In genomic region chr9:7963867-7964266, GRCm38 (mm10) we compare ENCODE assay signal across 26 mouse cellular contexts. TPM values are rescaled to one million over a fixed set of nuclear protein-coding genes. Genes with fewer than 3 reads are reported as not detected.
A peak's percentile ranks its signal among the peaks of the same experiment; 100 is the strongest.
DNase-seq lines count a peak whose midpoint lies in the region; ATAC-seq lines count a peak whose summit lies in the region.
"Had no signal": no experiment of that assay in that cellular context is flagged by ENCODE, and none has a peak within 500 bp of the region (broad histone marks: within the 10 kb centered on the region; RNA-seq: fewer than 3 reads in every experiment).

No protein-coding gene starts in this region.

- no peak overlapping the region for H3K4me2 ChIP-seq in heart, embryonic 12.5 days
- H3K4me2 ChIP-seq in liver, embryonic 15.5 days = 0 out of 2 replicates have a peak overlapping the region, but pooled peaks have one; percentile 8
- H3K4me2 ChIP-seq: heart, embryonic 13.5 days; hindbrain, embryonic 14.5 days; lung, embryonic 15.5 days; midbrain, embryonic 12.5 days; neural tube, embryonic 12.5 days had no signal

- DNase-seq in heart, adult 11 months = peak; percentile 33
- no peak for DNase-seq in gastrocnemius, adult 8-10 months (ENCODE audit: low spot score in 2 of 2)
- DNase-seq in thymus, postnatal 14 days = no peak
- no peak for DNase-seq in kidney, postnatal 36 days
- DNase-seq: adrenal gland, adult 8-10 months; cerebellum, adult 11-12 months; cerebellum, adult 9-11 months; gastrocnemius, postnatal 36 days; heart, adult 2 months; heart, postnatal 10 days; kidney, adult 11 months; kidney, postnatal 14 days; left cerebral cortex, postnatal 4 days; right cerebral cortex, postnatal 4 days had no signal

- H3K4me3 ChIP-seq in heart, embryonic 12.5 days = no peak overlapping the region
- no peak overlapping the region for H3K4me3 ChIP-seq in liver, embryonic 15.5 days (replicated peaks)
- H3K4me3 ChIP-seq: heart, adult 2 months; heart, embryonic 13.5 days; lung, embryonic 15.5 days; midbrain, embryonic 12.5 days; myocyte; neural tube, embryonic 12.5 days had no signal

- H3K27me3 ChIP-seq in heart, embryonic 12.5 days (replicated peaks) = no peaks in the 10 kb centered on the region
- H3K27me3 ChIP-seq in liver, embryonic 15.5 days = no peaks in the 10 kb centered on the region
- H3K27me3 ChIP-seq: CH12.LX; heart, embryonic 13.5 days; lung, embryonic 15.5 days; midbrain, embryonic 12.5 days; neural tube, embryonic 12.5 days had no signal

- H3K9ac ChIP-seq in heart, embryonic 12.5 days = no peak overlapping the region
- H3K9ac ChIP-seq in liver, embryonic 15.5 days = no peak overlapping the region
- H3K9ac ChIP-seq: heart, embryonic 13.5 days; hindbrain, embryonic 14.5 days; lung, embryonic 15.5 days; midbrain, embryonic 12.5 days; neural tube, embryonic 12.5 days had no signal

- H3K36me3 ChIP-seq in heart, embryonic 12.5 days = peaks cover 49% of the 10 kb centered on the region
- no peaks in the 10 kb centered on the region for H3K36me3 ChIP-seq in liver, embryonic 15.5 days (replicated peaks)
- H3K36me3 ChIP-seq: midbrain, embryonic 12.5 days; neural tube, embryonic 12.5 days had no signal

- WGBS in heart, embryonic 12.5 days = 75% methylated on average over 2 of the region's 2 CpGs
- WGBS in liver, embryonic 15.5 days (ENCODE audit: insufficient replicate concordance) = 32% methylated on average over 2 of the region's 2 CpGs

- H3K27ac ChIP-seq in heart, embryonic 12.5 days (ENCODE audit: poor library complexity, severe bottlenecking) = no peak overlapping the region
- H3K27ac ChIP-seq in liver, embryonic 15.5 days (replicated peaks) = 0 out of 2 replicates have a peak overlapping the region, but pooled peaks have one; percentile 6
- H3K27ac ChIP-seq: heart, adult 2 months; hindbrain, embryonic 14.5 days; lung, embryonic 15.5 days; midbrain, embryonic 12.5 days; neural tube, embryonic 12.5 days; stomach, postnatal 0 days had no signal

- H3K9me3 ChIP-seq in heart, embryonic 12.5 days (replicated peaks) = no peaks in the 10 kb centered on the region
- no peaks in the 10 kb centered on the region for H3K9me3 ChIP-seq in liver, embryonic 15.5 days (replicated peaks)
- H3K9me3 ChIP-seq: heart, embryonic 13.5 days; lung, embryonic 15.5 days; midbrain, embryonic 12.5 days; neural tube, embryonic 12.5 days had no signal

- H3K4me1 ChIP-seq in heart, embryonic 12.5 days (replicated peaks) = peaks cover 69% of the 10 kb centered on the region
- H3K4me1 ChIP-seq in liver, embryonic 15.5 days (replicated peaks) = peaks cover 35% of the 10 kb centered on the region

- no peak for ATAC-seq in heart, embryonic 12.5 days (ENCODE audit: insufficient number of reproducible peaks, low FRiP score)
- ATAC-seq in erythroblast, adult 5-6 weeks (replicated peaks; ENCODE audit: low FRiP score, poor library complexity, severe bottlenecking) = peak; percentile 46; the same call in 1 of the 2 replicates
- ATAC-seq in liver, embryonic 15.5 days (ENCODE audit: insufficient read depth) = peak; percentile 77
- ATAC-seq: forebrain, embryonic 14.5 days had no signal

RNA-seq across cellular contexts. Expression of gene Yap1, which starts 40.5 kb away (rescaled TPM):
- polyA plus RNA-seq in heart, embryonic 12.5 days (2016; fragmentation: Nextera tagmentation; extraction: Ambion mirVana) = 37.6 and 39.7 TPM in 2 replicates
- total RNA-seq in erythroblast, adult 5-6 weeks (2015; ENCODE audit: low replicate concordance) = not detected in 2 replicates
- total RNA-seq in erythroblast, adult 5-6 weeks (2017; ENCODE audit: low replicate concordance) = not detected in 2 replicates
- polyA plus RNA-seq in liver, embryonic 15.5 days (2015; fragmentation: Nextera tagmentation; extraction: Ambion mirVana) = 3.2 and 3.7 TPM in 2 replicates
- 10 to 100 TPM; 34.6 to 42.5 (median 36.6) TPM for total RNA-seq in gastrocnemius, adult 8-10 months (2022)
- total RNA-seq: CH12.LX had no signal

Comparison
In these comparisons a context has a peak if more than half of its experiments do, and no peak if none do; other contexts are left out.
1. RNA of gene Yap1, which starts 40.5 kb away (total RNA-seq): 34.6 to 42.5 TPM in gastrocnemius, adult 8-10 months; not detected in erythroblast, adult 5-6 weeks; every median in the first group is over 10 times any median in the second.